Mouse (Mus musculus) CH12.LX (cell line): Measurements from ENCODE around the gene Src.

ENCODE experiments used
- CTCF ChIP-seq, 2 experiments: IDR thresholded peaks in 1 of 2; conservative IDR thresholded peaks in 1 of 2; 2 replicates each; pipeline ENCODE4 v1.5.1; 2011 to 2012; ENCODE audit warnings: low read depth in 2 of 2, low read length in 2 of 2, improper control_type of control experiment in 1 of 2, inconsistent platforms in 1 of 2, mild to moderate bottlenecking in 1 of 2, moderate library complexity in 1 of 2
- E2F4 ChIP-seq: IDR thresholded peaks from 2 replicates; pipeline ENCODE4 v1.6.1; 2011; ENCODE audit warnings: low read depth, low read length, improper control_type of control experiment; ENCODE audit not compliant: insufficient replicate concordance
- EP300 ChIP-seq: IDR thresholded peaks from 2 replicates; pipeline ENCODE4 v1.6.1; 2011; ENCODE audit warnings: low read length, improper control_type of control experiment
- POLR2A ChIP-seq: IDR thresholded peaks from 2 replicates; pipeline ENCODE4 v1.6.1; 2011; ENCODE audit warnings: low read depth, mild to moderate bottlenecking, improper control_type of control experiment, low read length
- POLR2AphosphoS2 ChIP-seq: IDR thresholded peaks from 2 replicates; pipeline ENCODE4 v1.6.1; 2011; ENCODE audit warnings: low read depth, low read length, improper control_type of control experiment
- USF1 ChIP-seq: IDR thresholded peaks from 2 replicates; pipeline ENCODE4 v1.6.1; 2014; ENCODE audit warnings: low read depth, mild to moderate bottlenecking, inconsistent platforms, low read length, improper control_type of control experiment
- ZC3H11A ChIP-seq: IDR thresholded peaks from 2 replicates; pipeline ENCODE4 v1.6.1; 2012; ENCODE audit warnings: low read depth, mild to moderate bottlenecking, inconsistent platforms, low read length, improper control_type of control experiment
- ZKSCAN1 ChIP-seq: IDR thresholded peaks from 2 replicates; pipeline ENCODE4 v1.6.1; 2012; ENCODE audit warnings: low read depth, inconsistent platforms, low read length, improper control_type of control experiment, borderline replicate concordance

DNA sequence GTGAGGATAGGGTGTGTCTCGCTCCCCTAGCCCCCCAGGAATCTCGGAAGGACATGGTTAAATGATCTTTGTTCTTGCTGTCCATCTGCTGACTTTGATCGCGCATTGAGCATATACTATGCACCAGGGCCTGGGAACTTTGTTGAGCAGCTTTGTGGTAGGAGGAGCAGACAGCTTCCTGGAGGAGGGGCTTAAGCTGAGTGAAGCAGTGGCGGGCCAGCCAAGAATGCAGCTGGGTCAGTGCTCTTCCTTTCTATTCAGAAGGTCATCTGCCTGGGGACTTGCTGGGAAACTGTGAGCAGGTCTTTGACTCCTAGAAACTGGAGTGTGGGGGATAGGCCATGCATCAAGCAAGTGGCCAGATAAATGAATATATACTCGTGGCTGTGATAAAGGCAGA is 7.9 kb downstream of the Src start:
- TF ChIP-seq POLR2A (no peak), CTCF (conservative IDR thresholded peaks at IDR 0.05 in 1 of 2, IDR thresholded peaks at IDR 0.05 in 1 of 2; ENCODE audit: low read depth in 2 of 2, low read length in 2 of 2) (no peak), E2F4 (no peak), EP300 (no peak), ZC3H11A (no peak), ZKSCAN1 (no peak), USF1 (no peak), POLR2AphosphoS2 (no peak)
